Mouse (Mus musculus) heart, postnatal 25 days (tissue): ENCODE data around the gene Olfr459. TPM values are rescaled to one million over a fixed set of nuclear protein-coding genes. Genes with fewer than 3 reads are reported as not detected.

Experiments
- total RNA-seq, 2 experiments: library from RNA; stranded (reverse); gene quantifications; 2 replicates each; pipeline ENCODE4 v1.2.3; 2021

Olfr459 gene
- total RNA-seq, 2 experiments from 2014 or later = not detected

Other genes starting within 250 kb of the Olfr459 start
- 1 to 10 TPM; 1.6 to 2.0 TPM for gene Ephb6, start 169.7 kb downstream of the Olfr459 start, total RNA-seq
- gene Trpv6, start 138.8 kb downstream of the Olfr459 start, total RNA-seq = not detected
- gene Trpv5, start 94.4 kb downstream of the Olfr459 start, total RNA-seq = not detected
- gene Llcfc1, start 90.7 kb downstream of the Olfr459 start, total RNA-seq = not detected
- gene Kel, start 70.8 kb downstream of the Olfr459 start, total RNA-seq = under 1 TPM in 1 of 2 experiments, not detected in 1; 0.89 TPM
- not detected for gene Pip, start 72.4 kb upstream of the Olfr459 start, total RNA-seq
- gene Sval2, start 77.8 kb upstream of the Olfr459 start, total RNA-seq = not detected
- gene Sval1, start 176.5 kb upstream of the Olfr459 start, total RNA-seq = not detected
- not detected for gene Sval3, start 193.0 kb upstream of the Olfr459 start, total RNA-seq